Mouse (Mus musculus) liver, embryonic 14.5 days (tissue): ENCODE results near the gene Lypd6. TPM values are rescaled to one million over a fixed set of nuclear protein-coding genes. Genes with fewer than 3 reads are reported as not detected.

Experiments used
- ATAC-seq: fragments of 200-750 bp; cut with Nextera tagmentation; 2 replicates; pipeline ENCODE4 v1.8.0; 2017; ENCODE audit warnings: moderate number of reproducible peaks, mild to moderate bottlenecking, moderate library complexity; ENCODE audit not compliant: insufficient read depth
- DNase-seq, 3 experiments: peaks; one replicate each; pipeline ENCODE4 v3.0.0-alpha.2; 2012 to 2013; ENCODE audit warnings: low read depth in 3 of 3, low spot score in 3 of 3
- H3K27ac ChIP-seq: fragments of 300-500 bp; sonication (generic); 2 replicates; pipeline ENCODE4 v1.5.1; 2014; ENCODE audit warnings: moderate library complexity, mild to moderate bottlenecking, control low read depth, inconsistent platforms
- H3K27me3 ChIP-seq: fragments of 300-500 bp; sonication (generic); 2 replicates; pipeline ENCODE4 v1.6.1; 2014; ENCODE audit warnings: mild to moderate bottlenecking, low read length, moderate library complexity; ENCODE audit not compliant: control insufficient read depth, insufficient read depth
- H3K36me3 ChIP-seq: fragments of 300-500 bp; sonication (generic); replicated peaks from 2 replicates; pipeline ENCODE4 v1.6.1; 2014; ENCODE audit warnings: low read depth; ENCODE audit not compliant: control insufficient read depth, insufficient read depth
- H3K4me1 ChIP-seq, 2 experiments: fragments of 200-500 bp in 1 of 2; fragments of 300-500 bp in 1 of 2; sonication (generic) in 1 of 2; replicated peaks; 2 replicates each; pipeline ENCODE4 v1.6.1; 2012 to 2014; ENCODE audit warnings: antibody characterized with exemption in 1 of 2, inconsistent platforms in 1 of 2, low read length in 1 of 2; ENCODE audit not compliant: control insufficient read depth in 2 of 2, insufficient read depth in 2 of 2
- H3K4me2 ChIP-seq: fragments of 300-500 bp; sonication (generic); 2 replicates; pipeline ENCODE4 v1.6.1; 2014; ENCODE audit warnings: low read depth, mild to moderate bottlenecking, control low read depth, moderate library complexity
- H3K4me3 ChIP-seq, 2 experiments: fragments of 200-500 bp in 1 of 2; fragments of 300-500 bp in 1 of 2; sonication (generic) in 1 of 2; 2 replicates each; pipeline ENCODE4 v1.5.1; 2012 to 2014; ENCODE audit warnings: low read depth in 2 of 2, low read length in 2 of 2, mild to moderate bottlenecking in 2 of 2, control low read depth in 1 of 2, inconsistent platforms in 1 of 2, moderate library complexity in 1 of 2; ENCODE audit not compliant: insufficient read depth in 1 of 2
- H3K9ac ChIP-seq: fragments of 300-500 bp; sonication (generic); replicated peaks from 2 replicates; pipeline ENCODE4 v1.6.1; 2014; ENCODE audit warnings: mild to moderate bottlenecking, control low read depth, moderate library complexity
- H3K9me3 ChIP-seq: fragments of 300-500 bp; sonication (generic); 2 replicates; pipeline ENCODE4 v1.6.1; 2016; ENCODE audit warnings: low read length, mixed read lengths; ENCODE audit not compliant: control insufficient read depth
- CTCF ChIP-seq: IDR thresholded peaks from 2 replicates; pipeline ENCODE4 v1.5.1; 2016; ENCODE audit warnings: antibody characterized with exemption, low read depth, control low read depth
- EP300 ChIP-seq: IDR thresholded peaks from 2 replicates; pipeline ENCODE4 v1.6.1; 2016; ENCODE audit warnings: antibody characterized with exemption, low read depth
- WGBS: fragments of 180-500 bp; shearing (Covaris S2); extraction: QIAGEN DNeasy Blood & Tissue Kit; methylation state at CpG from one replicate; pipeline ENCODE4 v1.1.7; 2014; ENCODE audit not compliant: insufficient replicate concordance; 5-methylcytosine and 5-hydroxymethylcytosine counted together
- polyA plus RNA-seq, 2 experiments: library from polyadenylated mRNA; depleted of rRNA in 1 of 2; stranded (reverse) in 1 of 2; unstranded in 1 of 2; fragments of >200 nt; fragmentation: Nextera tagmentation in 1 of 2; extraction: Ambion mirVana in 1 of 2; gene quantifications; 2 replicates each; pipeline versions ENCODE4 v1.2.1 to v1.2.3; 2012 to 2014

Gene Lypd6
- polyA plus RNA-seq, 2 experiments: 0.18 to 0.19 TPM

- no peaks in the 10 kb centered on the region for H3K36me3 ChIP-seq
- WGBS: 62% methylated on average over 3 of the region's 3 CpGs
- no peak overlapping the region for H3K27ac ChIP-seq
- no peaks in the 10 kb centered on the region for H3K27me3 ChIP-seq
- H3K4me2 ChIP-seq: no peak overlapping the region
- peaks cover 0 to 8% of the 10 kb centered on the region in 2 experiments; a peak in 1 of 4 replicates for H3K4me1 ChIP-seq
- H3K9ac ChIP-seq: no peak overlapping the region
- H3K9me3 ChIP-seq: no peaks in the 10 kb centered on the region
- no peak for TF ChIP-seq CTCF
- no peak for TF ChIP-seq EP300
- H3K4me3 ChIP-seq: no peak overlapping the region
- no peak for DNase-seq
- ATAC-seq: no peak
These were observed 30.1 kb downstream of the Lypd6 start for GRCm38 (mm10) chr2:50096336-50096735.

DNA sequence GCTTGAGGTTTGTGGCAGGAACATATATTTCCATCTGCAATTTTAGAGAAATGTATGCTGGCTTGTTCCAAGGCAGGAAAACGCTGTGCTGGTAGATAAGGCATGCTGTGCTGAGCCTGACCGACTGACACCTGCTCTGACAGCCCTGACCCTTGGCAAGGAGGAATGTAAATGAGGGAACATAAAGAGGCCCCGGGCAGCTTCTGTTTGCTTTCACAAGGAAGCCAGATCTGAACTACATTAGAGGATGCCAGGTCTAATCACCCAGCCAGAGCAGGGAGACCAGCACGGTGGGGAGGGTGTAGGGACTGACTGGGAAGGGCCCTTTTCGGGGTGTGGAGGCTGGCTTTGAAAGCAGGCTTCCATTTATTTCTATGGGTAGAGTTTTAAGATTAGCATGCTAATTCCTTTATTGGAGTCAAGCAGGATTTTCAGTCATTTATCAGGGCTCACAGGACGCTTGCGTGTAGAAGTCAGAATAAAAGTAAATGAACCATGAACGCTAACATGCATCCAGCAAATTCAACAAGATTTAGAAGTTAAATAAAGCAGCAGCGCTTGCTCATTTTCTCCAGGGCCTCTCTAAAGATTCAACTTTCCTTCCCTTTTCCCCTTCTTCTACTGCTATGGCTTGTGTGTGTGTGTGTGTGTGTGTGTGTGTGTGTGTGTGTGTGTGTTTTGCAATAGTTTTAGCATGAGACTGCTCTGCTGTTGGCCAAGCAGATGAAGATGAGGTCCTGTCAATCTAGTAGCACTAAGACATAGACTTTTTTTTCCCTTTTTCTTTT lies 34.3 kb downstream of the Lypd6 start:
- ATAC-seq (no peak), DNase-seq (no peak)
- H3K27ac ChIP-seq: no peak overlapping the region
- H3K36me3 ChIP-seq: no peaks in the 10 kb centered on the region
- no peak overlapping the region for H3K9ac ChIP-seq
- no peak overlapping the region for H3K4me3 ChIP-seq
- TF ChIP-seq CTCF: no peak
- TF ChIP-seq EP300: no peak
- no peaks in the 10 kb centered on the region for H3K27me3 ChIP-seq
- no peaks in the 10 kb centered on the region for H3K9me3 ChIP-seq
- peaks cover 0 to 8% of the 10 kb centered on the region in 2 experiments; a peak in 1 of 4 replicates for H3K4me1 ChIP-seq
- 24% methylated on average over 9 of the region's 9 CpGs for WGBS
- no peak overlapping the region for H3K4me2 ChIP-seq

- no peak for DNase-seq
- ATAC-seq: no peak
- no peak overlapping the region for H3K9ac ChIP-seq
- TF ChIP-seq CTCF (no peak), EP300 (no peak)
- H3K4me3 ChIP-seq: no peak overlapping the region
- 41% methylated on average over 1 of the region's 1 CpGs for WGBS
- peaks cover 0 to 8% of the 10 kb centered on the region in 2 experiments; a peak in 1 of 4 replicates for H3K4me1 ChIP-seq
- no peaks in the 10 kb centered on the region for H3K36me3 ChIP-seq
- H3K9me3 ChIP-seq: no peaks in the 10 kb centered on the region
- no peak overlapping the region for H3K4me2 ChIP-seq
- no peaks in the 10 kb centered on the region for H3K27me3 ChIP-seq
- no peak overlapping the region for H3K27ac ChIP-seq
These were observed 34.9 kb downstream of the Lypd6 start for GRCm38 (mm10) chr2:50101152-50101450.

- Histone ChIP-seq H3K4me1 (peaks cover 0 to 8% of the 10 kb centered on the region in 2 experiments; a peak in 1 of 4 replicates), H3K9ac (no peak overlapping the region), H3K27me3 (no peaks in the 10 kb centered on the region), H3K4me3 (no peak overlapping the region), H3K36me3 (no peaks in the 10 kb centered on the region), H3K27ac (no peak overlapping the region), H3K9me3 (no peaks in the 10 kb centered on the region), H3K4me2 (no peak overlapping the region)
- DNase-seq: no peak
- 46% methylated on average over 7 of the region's 7 CpGs for WGBS
- no peak for ATAC-seq
- TF ChIP-seq EP300 (no peak), CTCF (no peak)
These were observed 37.7 kb downstream of the Lypd6 start for GRCm38 (mm10) chr2:50103850-50104503.

- H3K36me3 ChIP-seq: no peaks in the 10 kb centered on the region
- WGBS: 43% methylated on average over 3 of the region's 3 CpGs
- no peak for DNase-seq
- H3K27me3 ChIP-seq: no peaks in the 10 kb centered on the region
- H3K9ac ChIP-seq: no peak overlapping the region
- no peaks in the 10 kb centered on the region for H3K9me3 ChIP-seq
- no peak overlapping the region for H3K27ac ChIP-seq
- no peak overlapping the region for H3K4me3 ChIP-seq
- H3K4me2 ChIP-seq: no peak overlapping the region
- 0 out of 4 replicates have a peak, but pooled peaks cover 0 to 4% of the 10 kb centered on the region in 2 experiments for H3K4me1 ChIP-seq
- no peak for TF ChIP-seq CTCF
- TF ChIP-seq EP300: no peak
- ATAC-seq: no peak
These were observed 39.4 kb downstream of the Lypd6 start for GRCm38 (mm10) chr2:50105590-50105989.
